Mouse (Mus musculus) thymus, adult 2 months (tissue): ENCODE measurements around the gene Cma2.
"Not testable (repeated sequence)": the region's sequence is repeated elsewhere in the genome, so short reads cannot be mapped to it uniquely, and the experiment has no call there.

ENCODE experiments used
- CTCF ChIP-seq: fragments of 200-500 bp; IDR thresholded peaks from 2 replicates; pipeline ENCODE4 v1.5.1; 2012; ENCODE audit warnings: mild to moderate bottlenecking, control low read depth, low read length, moderate library complexity, borderline replicate concordance; ENCODE audit not compliant: control insufficient read depth, poor library complexity, insufficient read depth; ENCODE audit errors: extremely low read depth
- POLR2A ChIP-seq: fragments of 200-500 bp; IDR thresholded peaks from 2 replicates; pipeline ENCODE4 v1.6.1; 2012; ENCODE audit warnings: mild to moderate bottlenecking, low read length, control low read depth, moderate library complexity; ENCODE audit not compliant: control insufficient read depth, poor library complexity, insufficient read depth; ENCODE audit errors: extremely low read depth

DNA sequence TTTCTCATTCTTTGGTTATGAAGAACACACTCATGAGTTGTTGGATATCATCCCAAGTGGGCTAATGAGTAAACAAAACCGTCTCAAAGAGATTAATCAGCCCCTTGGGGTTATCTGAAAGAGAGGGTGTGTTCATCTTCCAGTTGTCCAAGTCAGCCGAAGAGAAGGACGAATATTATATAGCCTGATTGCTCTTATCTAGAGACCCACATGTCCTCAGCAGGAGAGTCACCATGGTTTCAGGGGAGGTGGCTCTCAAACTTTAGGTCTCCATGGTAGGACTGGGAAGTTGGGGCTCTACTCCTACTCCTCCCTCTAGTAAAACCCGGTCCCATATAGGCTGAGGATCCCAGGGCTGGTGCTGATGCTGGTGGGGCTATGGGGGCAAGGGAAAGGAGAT is 70.5 kb downstream of the Cma2 start:
- TF ChIP-seq CTCF, POLR2A: not testable (repeated sequence)
